Mouse (Mus musculus) retina, embryonic 14.5 days (tissue): ENCODE measurements around the gene Tjp3.

Experiments
- DNase-seq: peaks from one replicate; pipeline ENCODE4 v3.0.0-alpha.2; 2015; ENCODE audit warnings: low spot score

Gene Tjp3

GRCm38 (mm10) chr10:81297845-81298244, 6.5 kb upstream of the Tjp3 start:
- no peak for DNase-seq

GRCm38 (mm10) chr10:81297246-81297645, 5.9 kb upstream of the Tjp3 start:
- DNase-seq = no peak

- DNase-seq = no peak
These were observed 3.8 kb upstream of the Tjp3 start for GRCm38 (mm10) chr10:81295185-81295584.

GRCm38 (mm10) chr10:81294442-81294841, 3.1 kb upstream of the Tjp3 start:
- DNase-seq = no peak

- no peak for DNase-seq
These were observed 2.1 kb upstream of the Tjp3 start for GRCm38 (mm10) chr10:81293334-81294030.

GRCm38 (mm10) chr10:81292554-81293333, 1.4 kb upstream of the Tjp3 start, which contains the start of gene Pip5k1c:
Gene Pip5k1c, plus strand, starts transcription at chr10:81292963.
- DNase-seq = peak; percentile 100

GRCm38 (mm10) chr10:81290698-81291460, 502 bp downstream of the Tjp3 start:
- no peak for DNase-seq

GRCm38 (mm10) chr10:81289811-81290210, 1.6 kb downstream of the Tjp3 start:
- DNase-seq = no peak

- DNase-seq = peak; percentile 88
These were observed 2.1 kb downstream of the Tjp3 start for GRCm38 (mm10) chr10:81289278-81289677.

- peak; percentile 67 for DNase-seq
These were observed 2.8 kb downstream of the Tjp3 start for GRCm38 (mm10) chr10:81288601-81289000.

- peak; percentile 69 for DNase-seq
These were observed 3.7 kb downstream of the Tjp3 start for GRCm38 (mm10) chr10:81287513-81288157.

- no peak for DNase-seq
These were observed 4.8 kb downstream of the Tjp3 start for GRCm38 (mm10) chr10:81286586-81286985.

- DNase-seq = peak; percentile 93
These were observed 5.5 kb downstream of the Tjp3 start for GRCm38 (mm10) chr10:81285694-81286450.

GRCm38 (mm10) chr10:81284719-81285118, 6.7 kb downstream of the Tjp3 start:
- no peak for DNase-seq

GRCm38 (mm10) chr10:81284189-81284588, 7.2 kb downstream of the Tjp3 start:
- DNase-seq = no peak

- no peak for DNase-seq
These were observed 11.9 kb downstream of the Tjp3 start for GRCm38 (mm10) chr10:81279496-81279895.

GRCm38 (mm10) chr10:81277676-81278075, 13.7 kb downstream of the Tjp3 start:
- no peak for DNase-seq

GRCm38 (mm10) chr10:81273842-81274241, 17.5 kb downstream of the Tjp3 start:
- no peak for DNase-seq

- no peak for DNase-seq
These were observed 19.0 kb downstream of the Tjp3 start for GRCm38 (mm10) chr10:81272356-81272755.

GRCm38 (mm10) chr10:81268643-81269412, 22.6 kb downstream of the Tjp3 start:
- DNase-seq = no peak

GRCm38 (mm10) chr10:81268056-81268455, 23.3 kb downstream of the Tjp3 start:
- peak; percentile 90 for DNase-seq
